Mouse (Mus musculus) duodenum, adult 2 months (tissue): ENCODE measurements around the gene Zer1. TPM values are rescaled to one million over a fixed set of nuclear protein-coding genes. Genes with fewer than 3 reads are reported as not detected.

Experiments
- polyA plus RNA-seq: library from polyadenylated mRNA; depleted of rRNA; stranded (reverse); fragments of >200 nt; gene quantifications from 2 replicates; pipeline ENCODE4 v1.2.3, GENCODE M21; 2012; ENCODE audit warnings: low replicate concordance; rRNA removed

The Zer1 gene
- 37.7 and 41.5 TPM in 2 replicates for polyA plus RNA-seq

DNA sequence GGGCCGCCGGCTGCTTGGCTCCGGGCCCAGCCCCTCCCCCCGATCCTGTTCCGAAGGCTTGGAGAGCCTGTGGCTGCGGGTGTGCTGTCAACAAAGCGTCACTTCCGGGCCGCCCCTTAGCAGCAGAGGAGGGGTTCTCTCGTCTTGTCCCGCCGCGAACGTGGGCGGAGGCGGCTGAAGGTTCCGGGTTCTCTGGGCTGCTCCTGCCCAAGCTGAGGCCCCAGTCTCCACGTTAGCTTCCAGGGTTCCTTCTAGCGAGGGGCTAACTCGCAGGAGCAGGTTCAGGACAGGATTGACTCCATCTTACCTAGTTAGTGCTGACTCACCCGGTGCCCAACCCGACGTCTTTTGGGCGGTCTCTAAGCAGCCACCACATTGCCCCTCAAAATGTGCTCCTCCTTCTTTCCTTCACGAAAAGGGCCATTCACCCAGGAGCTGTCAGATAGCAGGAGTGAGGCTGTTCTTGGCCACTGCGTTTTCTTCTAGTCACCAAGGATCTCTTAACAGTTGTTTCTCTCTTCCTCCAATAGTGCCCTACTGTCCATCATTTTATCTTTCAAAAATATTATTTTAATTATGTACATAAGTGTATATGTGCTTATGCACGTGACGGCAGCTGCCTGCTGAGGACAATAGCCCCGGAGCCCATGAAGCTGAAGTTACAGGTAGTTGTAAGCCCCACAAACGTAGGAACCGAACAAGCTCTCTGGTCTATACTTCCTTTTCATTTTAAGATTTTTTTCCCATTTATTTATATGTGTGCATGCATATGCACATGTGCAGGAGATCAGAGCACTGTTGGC lies at the start of gene Zer1:
Zer1 (minus strand) TSS at position 114 of the 803 bp plus-strand sequence.

DNA sequence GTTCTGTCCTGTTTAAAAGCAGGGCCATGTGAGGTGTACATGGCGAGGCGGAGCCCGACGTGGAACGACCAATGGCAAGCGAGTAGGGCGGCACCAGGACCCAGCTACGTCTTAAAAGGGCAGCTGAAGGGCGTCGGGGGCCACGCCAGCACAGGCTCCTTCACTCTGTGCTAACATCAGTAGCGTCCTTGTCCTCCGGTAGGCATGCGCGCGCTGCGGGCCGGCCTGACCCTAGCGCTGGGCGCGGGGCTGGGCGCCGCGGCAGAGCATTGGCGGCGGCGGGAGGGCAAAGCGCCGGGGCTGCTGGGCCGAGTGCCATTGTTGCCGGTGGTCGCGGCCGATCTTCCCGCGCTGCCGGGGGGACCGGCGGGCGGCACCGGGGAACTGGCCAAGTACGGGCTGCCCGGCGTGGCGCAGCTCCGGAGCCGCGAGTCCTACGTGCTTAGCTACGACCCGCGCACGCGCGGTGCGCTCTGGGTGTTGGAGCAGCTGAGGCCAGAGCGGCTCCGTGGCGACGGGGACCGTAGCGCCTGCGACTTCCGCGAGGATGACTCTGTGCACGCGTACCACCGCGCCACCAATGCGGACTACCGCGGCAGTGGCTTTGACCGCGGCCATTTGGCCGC lies 47.1 kb upstream of the Zer1 start, which contains the start of gene Endog:
Endog (plus strand) TSS at position 123 of the 626 bp plus-strand sequence.

DNA sequence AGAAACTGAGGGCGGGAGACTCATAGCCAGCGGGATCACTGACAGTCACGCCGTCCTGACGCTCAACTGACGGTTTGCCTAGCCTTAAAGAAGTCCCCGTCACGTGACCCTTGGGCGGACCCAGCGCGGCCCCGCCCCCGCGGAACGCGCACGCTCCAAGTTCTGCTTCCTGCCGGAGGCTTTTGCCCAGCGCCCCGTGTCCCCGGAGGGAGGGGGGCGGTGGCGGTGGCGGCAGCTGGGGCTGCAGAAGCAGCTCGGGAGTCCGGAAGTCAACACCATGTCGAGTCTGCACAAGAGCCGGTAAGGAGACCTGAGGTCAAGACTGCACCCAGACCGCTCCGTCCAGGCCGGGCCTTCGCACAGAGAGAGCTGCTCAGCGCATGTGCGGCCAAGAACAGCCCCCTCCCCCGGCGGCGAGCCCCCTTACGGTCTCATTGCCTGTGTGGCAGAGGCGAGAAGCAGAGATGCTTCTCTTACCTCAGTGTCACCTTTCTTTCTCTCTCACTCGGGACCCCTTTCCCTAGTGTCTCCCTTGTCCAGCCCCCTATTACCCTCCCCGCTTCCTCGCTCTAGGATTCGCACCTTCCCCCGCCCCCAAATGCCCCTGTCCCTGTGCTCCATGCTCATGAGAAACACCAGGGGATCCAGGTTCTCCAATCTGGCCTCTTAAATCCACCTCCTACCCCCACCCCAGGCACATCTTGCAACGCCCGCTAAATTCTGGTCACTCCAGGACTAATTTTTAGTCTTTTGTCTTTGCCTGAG lies 9.4 kb upstream of the Zer1 start, which contains the start of gene Tbc1d13:
Tbc1d13 (plus strand) TSS at position 134 of the 765 bp plus-strand sequence.

DNA sequence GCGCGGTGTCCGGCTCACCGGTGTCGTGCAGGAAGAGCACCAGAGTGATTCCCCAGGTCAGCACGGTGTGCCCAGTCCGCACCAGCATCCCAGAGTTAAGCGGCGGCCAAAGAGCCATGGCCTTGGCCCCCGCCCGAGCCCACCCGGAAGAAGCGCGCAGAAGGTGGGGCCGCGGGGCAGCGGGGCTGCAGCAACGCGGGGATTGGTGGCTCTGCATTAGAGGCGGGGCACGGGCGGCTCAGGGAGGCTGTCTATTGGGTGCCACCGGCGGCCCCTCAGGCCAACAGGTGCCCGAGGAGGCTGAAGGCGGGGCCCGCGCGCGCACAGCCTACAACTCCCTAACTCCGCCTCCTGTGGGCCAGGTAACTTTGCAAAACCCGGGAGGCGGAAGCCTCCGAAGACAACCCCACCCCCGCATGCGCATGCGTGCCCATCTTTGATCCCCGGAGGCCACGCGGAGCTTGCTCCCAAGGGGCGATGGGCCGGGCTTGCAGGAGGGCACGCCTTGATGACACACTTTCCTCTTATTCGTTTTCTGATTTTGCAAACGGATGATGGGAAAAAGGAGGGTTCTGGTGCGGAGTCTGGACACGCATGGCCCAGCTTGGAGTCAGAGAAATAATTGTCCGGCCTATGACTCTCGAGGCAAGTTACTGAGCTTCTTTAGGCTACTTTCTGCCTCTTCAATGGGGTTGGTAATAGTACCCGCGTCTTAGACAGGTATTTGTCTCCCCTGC lies 30.7 kb downstream of the Zer1 start, which contains the start of gene Zdhhc12:
Zdhhc12 (minus strand) TSS at position 178 of the 737 bp plus-strand sequence.

DNA sequence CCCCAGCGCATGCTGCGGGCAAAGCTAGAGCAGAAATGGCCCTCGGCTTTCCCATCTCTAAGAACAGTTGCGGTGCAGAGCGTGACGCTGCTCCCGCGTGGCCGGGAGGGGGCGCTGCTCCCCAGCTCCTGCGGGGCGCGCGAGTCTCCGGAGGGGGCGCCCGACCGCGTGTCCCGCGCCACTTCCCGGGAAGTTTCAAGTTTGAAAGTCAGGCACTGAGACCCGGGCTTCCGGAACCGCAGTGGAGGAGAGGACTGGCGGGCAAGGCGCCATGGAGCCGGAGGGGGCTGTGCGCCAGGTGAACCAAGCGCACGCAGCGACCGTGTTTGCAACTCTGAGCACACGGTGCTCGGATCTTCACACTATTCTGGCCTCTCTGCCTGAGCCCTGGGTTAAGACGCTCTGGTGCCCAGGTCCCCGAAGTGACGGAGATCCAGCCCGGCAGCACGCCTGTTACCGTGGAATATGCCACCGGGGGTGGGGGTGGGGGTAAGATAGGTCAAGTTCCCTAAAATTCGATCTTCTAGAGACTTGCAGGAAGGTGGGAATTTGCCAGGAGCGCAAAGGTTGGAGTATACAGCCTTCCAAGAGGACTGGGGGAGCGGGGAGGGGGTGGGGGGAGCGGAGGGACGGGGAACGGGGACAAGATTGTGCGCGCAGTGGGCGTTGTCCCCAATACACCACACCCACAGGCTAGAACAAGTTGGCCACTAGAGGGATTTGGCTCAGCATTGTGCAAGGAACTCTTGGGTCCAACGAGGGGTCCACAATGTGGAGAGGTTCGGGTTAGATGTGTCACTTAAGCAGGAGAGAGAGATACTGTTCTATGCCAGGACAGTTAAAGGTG lies 46.7 kb downstream of the Zer1 start, which contains the start of gene Pkn3:
Pkn3 (plus strand) TSS at position 183 of the 847 bp plus-strand sequence.

DNA sequence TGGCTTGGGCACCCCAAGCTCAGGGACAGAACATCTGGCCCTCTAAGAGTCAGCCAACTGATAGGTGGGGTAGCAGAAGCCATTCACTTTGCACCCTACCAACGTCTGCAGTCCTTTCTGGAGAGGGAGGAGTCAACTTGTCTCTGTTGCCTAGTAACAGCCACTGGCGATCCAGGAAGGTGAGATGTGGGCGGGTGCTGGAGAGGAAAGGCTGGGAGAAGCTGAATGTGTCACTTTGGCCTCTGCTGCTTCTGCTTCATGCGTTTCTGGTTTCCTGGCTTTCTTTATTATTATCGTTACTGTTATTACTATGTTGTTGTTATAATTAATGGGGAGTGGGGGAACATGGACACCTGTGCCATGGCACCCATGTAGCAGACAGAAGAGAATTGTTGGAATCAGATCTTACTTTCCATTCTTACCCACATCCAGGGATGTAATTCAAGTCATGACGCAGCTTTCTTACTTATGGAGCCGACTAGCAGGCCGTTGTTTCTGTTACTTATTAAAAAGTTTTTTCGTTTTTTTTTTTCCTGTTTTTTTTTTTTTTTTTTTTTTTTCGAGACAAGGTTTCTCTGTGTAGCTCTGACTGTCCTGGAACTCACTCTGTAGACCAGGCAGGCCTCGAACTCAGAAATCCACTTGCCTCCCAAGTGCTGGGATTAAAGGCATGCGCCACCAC lies 67.0 kb downstream of the Zer1 start, which contains the start of gene Set:
Set (plus strand) TSS at position 156 of the 682 bp plus-strand sequence.

DNA sequence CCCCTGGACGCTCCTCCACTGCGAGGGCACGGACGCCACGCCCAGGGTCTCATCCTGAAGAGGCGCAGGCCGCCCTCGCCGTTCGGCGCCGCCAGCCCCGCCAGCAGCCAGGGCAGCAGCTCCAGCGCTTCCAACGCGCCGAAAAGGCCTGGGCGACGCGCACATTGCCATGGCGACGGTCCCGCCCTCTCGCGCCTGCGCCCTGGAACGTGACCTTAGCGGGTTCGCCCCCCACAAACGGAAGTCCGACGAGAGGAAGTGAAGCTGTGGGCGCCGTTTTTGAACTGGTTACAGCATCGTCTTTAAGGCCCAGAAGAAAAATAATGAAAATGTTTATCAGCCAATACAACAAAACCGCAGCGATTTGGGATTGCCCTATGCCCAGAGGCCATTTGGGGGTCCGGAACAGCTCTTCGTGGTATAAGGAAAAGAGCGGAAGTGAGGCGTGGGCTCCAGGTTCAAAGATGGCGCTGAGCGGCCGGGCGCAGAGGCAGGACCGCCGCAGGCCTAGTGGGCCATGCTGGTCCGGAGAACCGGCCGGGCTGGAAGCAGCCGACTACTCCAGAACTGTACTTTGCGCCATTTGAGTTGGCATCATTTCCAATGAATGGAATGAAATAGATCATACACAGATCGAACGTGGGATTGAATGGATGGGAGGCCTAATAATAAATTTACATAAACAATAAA lies 75.5 kb downstream of the Zer1 start, which contains the start of gene Wdr34:
Wdr34 (minus strand) TSS at position 183 of the 690 bp plus-strand sequence.

Other genes starting within 250 kb of the Zer1 start
- 9.2 and 13.0 TPM in 2 replicates for gene Odf2, start 235.4 kb downstream of the Zer1 start, polyA plus RNA-seq
- 5.0 and 6.3 TPM in 2 replicates for gene Gle1, start 189.2 kb downstream of the Zer1 start, polyA plus RNA-seq
- 69.7 and 87.6 TPM in 2 replicates for gene Sptan1, start 159.0 kb downstream of the Zer1 start, polyA plus RNA-seq
- gene Wdr34, start 75.7 kb downstream of the Zer1 start, polyA plus RNA-seq, result 9.6 and 10.9 TPM in 2 replicates
- 38.4 and 44.9 TPM in 2 replicates for gene Set, start 67.2 kb downstream of the Zer1 start, polyA plus RNA-seq
- 7.9 and 10.0 TPM in 2 replicates for gene Pkn3, start 46.9 kb downstream of the Zer1 start, polyA plus RNA-seq
- gene Zdhhc12, start 30.9 kb downstream of the Zer1 start, polyA plus RNA-seq, result 92.1 and 211 TPM in 2 replicates
- gene Tbc1d13, start 9.2 kb upstream of the Zer1 start, polyA plus RNA-seq, result 75.7 and 94.3 TPM in 2 replicates
- 88.4 and 254 TPM in 2 replicates for gene Endog, start 46.9 kb upstream of the Zer1 start, polyA plus RNA-seq
- 19.1 and 20.7 TPM in 2 replicates for gene Spout1, start 53.9 kb upstream of the Zer1 start, polyA plus RNA-seq
- 33.7 and 56.0 TPM in 2 replicates for gene Kyat1, start 81.3 kb upstream of the Zer1 start, polyA plus RNA-seq
- 15.3 and 19.6 TPM in 2 replicates for gene Lrrc8a, start 113.1 kb upstream of the Zer1 start, polyA plus RNA-seq
- gene Gm28035, start 116.0 kb upstream of the Zer1 start, polyA plus RNA-seq, result 2.6 and 3.4 TPM in 2 replicates
- 4.4 and 5.9 TPM in 2 replicates for gene Phyhd1, start 141.6 kb upstream of the Zer1 start, polyA plus RNA-seq
- not detected in 2 replicates for gene Gm28038, start 156.5 kb upstream of the Zer1 start, polyA plus RNA-seq
- gene Dolk, start 161.7 kb upstream of the Zer1 start, polyA plus RNA-seq, result 14.6 and 20.2 TPM in 2 replicates
- 27.0 and 29.2 TPM in 2 replicates for gene Nup188, start 161.8 kb upstream of the Zer1 start, polyA plus RNA-seq
- 149 and 156 TPM in 2 replicates for gene Sh3glb2, start 234.8 kb upstream of the Zer1 start, polyA plus RNA-seq
- 45.6 and 46.8 TPM in 2 replicates for gene Miga2, start 239.6 kb upstream of the Zer1 start, polyA plus RNA-seq